Mouse (Mus musculus): ENCODE results near the gene Mcoln2. TPM values are rescaled to one million over a fixed set of nuclear protein-coding genes. Genes with fewer than 3 reads are reported as not detected.

Gene Mcoln2
- total and polyA plus RNA-seq, 3 experiments = 31.0 to 34.9 (median 32.0) TPM

- TF ChIP-seq HCFC1 (IDR thresholded peaks at IDR 0.05; ENCODE audit: low read depth, low read length) = no peak
- peak; percentile 47 for TF ChIP-seq ETS1 (conservative IDR thresholded peaks at IDR 0.05; ENCODE audit: low read depth, low read length)
Observed at GRCm38 (mm10) chr3:146152913-146153312, 3.3 kb downstream of the Mcoln2 start (continued).

DNA sequence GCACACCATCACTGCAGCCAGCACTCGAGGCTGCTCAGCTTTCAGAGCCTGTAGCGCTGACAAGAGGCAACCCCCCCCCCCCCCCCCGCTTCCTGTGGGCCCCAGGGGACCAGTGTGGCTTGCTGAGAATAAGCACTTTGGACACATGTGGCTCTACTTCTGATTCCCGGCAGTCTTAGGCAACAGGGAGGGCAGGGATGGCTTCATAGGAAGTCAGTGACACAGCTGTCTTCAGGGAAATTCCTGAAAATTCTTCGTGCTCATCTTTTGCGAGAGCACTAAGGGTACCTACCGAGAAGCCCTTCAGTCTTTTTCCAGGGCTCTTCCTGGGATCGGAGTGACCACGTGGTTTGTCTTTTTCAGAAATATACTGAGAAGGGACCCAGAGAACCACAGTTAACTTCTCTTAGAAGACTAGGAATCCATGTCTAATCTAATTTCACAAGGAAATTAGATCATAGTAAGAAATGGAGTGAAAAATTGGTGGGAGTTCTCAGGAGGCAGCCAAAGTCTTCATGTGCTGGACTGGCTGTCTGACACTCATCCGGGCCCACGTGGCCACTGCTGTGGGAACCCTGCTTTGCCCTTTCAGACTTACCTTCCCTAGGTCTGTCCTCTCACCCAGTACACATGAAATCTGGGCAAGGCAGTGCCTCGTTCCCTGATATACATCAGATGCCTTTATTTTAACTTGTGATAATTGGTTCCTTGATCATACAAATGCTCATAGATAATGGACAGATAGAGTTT is 4.4 kb downstream of the Mcoln2 start:
- dilution Hi-C loops (cut with MboI; ENCODE audit: extremely low pct_ligation_motif_present, extremely low pct_unique_long_range_greater_than_20kb, low sequenced_read_pairs) (no loop called here), in situ Hi-C loops (cut with MboI; ENCODE audit: low pct_ligation_motif_present, low pct_unique_long_range_greater_than_20kb, low sequenced_read_pairs) (no loop called here)
- peak overlapping the region; percentile 60 for H3K9ac ChIP-seq (ENCODE audit: insufficient read depth, low read depth)
- no peaks in the 10 kb centered on the region for H3K27me3 ChIP-seq (replicated peaks)
- H3K4me1 ChIP-seq (ENCODE audit: control insufficient read depth in 1 of 2, insufficient read depth in 2 of 2) = peaks cover 16 to 84% of the 10 kb centered on the region in 2 experiments
- peak overlapping the region; percentile 92 for H3K4me2 ChIP-seq (ENCODE audit: insufficient read depth, low read depth, poor library complexity, severe bottlenecking)
- peak overlapping the region in 1 of 3 experiments; percentile 7 for H3K4me3 ChIP-seq (replicated peaks in 1 of 3; ENCODE audit: low read depth in 2 of 3, low read length in 2 of 3, poor library complexity in 1 of 3)
- peak; percentile 94 for DNase-seq (ENCODE audit: extremely low read depth)
- H3K27ac ChIP-seq (ENCODE audit: insufficient read depth, low read depth) = peak overlapping the region; percentile 86
- peaks cover 37% of the 10 kb centered on the region for H3K79me2 ChIP-seq (replicated peaks; ENCODE audit: control insufficient read depth, extremely low read depth, insufficient read depth, poor library complexity, severe bottlenecking)
- TF ChIP-seq POLR2A (IDR thresholded peaks at IDR 0.05; ENCODE audit: low read depth, low read length) (peak; percentile 69), EP300 (IDR thresholded peaks at IDR 0.05; ENCODE audit: low read length) (peak; percentile 80), RCOR1 (conservative IDR thresholded peaks at IDR 0.05; ENCODE audit: low read depth, low read length) (peak; percentile 75; the same call in 1 of the 2 replicates), RAD21 (IDR thresholded peaks at IDR 0.05; ENCODE audit: low read depth, low read length) (no peak), MXI1 (IDR thresholded peaks at IDR 0.05; ENCODE audit: low read depth, low read length) (peak; percentile 99), E2F4 (IDR thresholded peaks at IDR 0.05; ENCODE audit: insufficient replicate concordance, low read depth, low read length) (no peak), MAZ (IDR thresholded peaks at IDR 0.05; ENCODE audit: low read depth, low read length) (peak; percentile 97), MAX (IDR thresholded peaks at IDR 0.05; ENCODE audit: low read length) (peak; percentile 100), BHLHE40 (IDR thresholded peaks at IDR 0.05; ENCODE audit: low read depth, low read length) (peak; percentile 77), IRF4 (IDR thresholded peaks at IDR 0.05; ENCODE audit: low read depth, low read length) (peak; percentile 89), ZNF384 (IDR thresholded peaks at IDR 0.05; ENCODE audit: low read depth, low read length) (0 out of 2 replicates have a peak, but pooled peaks have one; percentile 51), NELFE (IDR thresholded peaks at IDR 0.05; ENCODE audit: low read depth, low read length) (peak; percentile 60), TBP (conservative IDR thresholded peaks at IDR 0.05; ENCODE audit: low read depth, low read length) (no peak), KAT2A (IDR thresholded peaks at IDR 0.05; ENCODE audit: insufficient replicate concordance, low read length) (0 out of 2 replicates have a peak, but pooled peaks have one; percentile 62), MAFK (IDR thresholded peaks at IDR 0.05; ENCODE audit: insufficient replicate concordance, low read length) (peak; percentile 50; the same call in 1 of the 2 replicates), CTCF (conservative IDR thresholded peaks at IDR 0.05 in 1 of 2, IDR thresholded peaks at IDR 0.05 in 1 of 2; ENCODE audit: low read depth in 2 of 2, low read length in 2 of 2) (no peak; a peak in 1 of 4 replicates), ELF1 (IDR thresholded peaks at IDR 0.05; ENCODE audit: low read depth, low read length) (peak; percentile 60; the same call in 1 of the 2 replicates), TCF12 (IDR thresholded peaks at IDR 0.05; ENCODE audit: low read depth, low read length) (peak; percentile 94), SMC3 (IDR thresholded peaks at IDR 0.05; ENCODE audit: low read depth, low read length) (no peak; the same call in none of the 2 replicates), MYC (IDR thresholded peaks at IDR 0.05; ENCODE audit: low read depth, low read length) (peak; percentile 100), ETS1 (conservative IDR thresholded peaks at IDR 0.05; ENCODE audit: low read depth, low read length) (peak; percentile 89), HCFC1 (IDR thresholded peaks at IDR 0.05; ENCODE audit: low read depth, low read length) (peak; percentile 43; the same call in 1 of the 2 replicates), GABPA (IDR thresholded peaks at IDR 0.05; ENCODE audit: insufficient replicate concordance, low read depth, low read length) (no peak), ZC3H11A (IDR thresholded peaks at IDR 0.05; ENCODE audit: low read depth, low read length) (no peak), CHD2 (IDR thresholded peaks at IDR 0.05; ENCODE audit: low read length) (peak; percentile 75), UBTF (IDR thresholded peaks at IDR 0.05; ENCODE audit: low read depth, low read length) (peak; percentile 68; the same call in 1 of the 2 replicates), SIN3A (IDR thresholded peaks at IDR 0.05; ENCODE audit: low read length) (peak; percentile 82), POLR2AphosphoS2 (IDR thresholded peaks at IDR 0.05; ENCODE audit: low read depth, low read length) (peak; percentile 73; the same call in 1 of the 2 replicates), JUND (conservative IDR thresholded peaks at IDR 0.05; ENCODE audit: low read depth, low read length) (no peak), USF1 (IDR thresholded peaks at IDR 0.05; ENCODE audit: low read depth, low read length) (peak; percentile 76), USF2 (conservative IDR thresholded peaks at IDR 0.05; ENCODE audit: low read depth, low read length) (peak; percentile 76), MEF2A (IDR thresholded peaks at IDR 0.05; ENCODE audit: borderline replicate concordance, low read depth, low read length) (peak; percentile 90), ZMIZ1 (IDR thresholded peaks at IDR 0.05; ENCODE audit: low read depth, low read length) (peak; percentile 78), JUN (IDR thresholded peaks at IDR 0.05; ENCODE audit: insufficient read depth, low read depth, low read length) (peak; percentile 13; the same call in 1 of the 2 replicates)
- H3K36me3 ChIP-seq (replicated peaks in 1 of 2; ENCODE audit: control insufficient read depth in 1 of 2, insufficient read depth in 1 of 2, low read length in 1 of 2) = peaks cover 0 to 5% of the 10 kb centered on the region in 2 experiments
- H3K9me3 ChIP-seq (replicated peaks; ENCODE audit: low read length) = no peaks in the 10 kb centered on the region
